Mouse (Mus musculus) erythroblast, adult 5-6 weeks (primary cell): ENCODE data around the gene Spns1. TPM values are rescaled to one million over a fixed set of nuclear protein-coding genes. Genes with fewer than 3 reads are reported as not detected.

Experiments used
- ATAC-seq: replicated peaks from 2 replicates; pipeline ENCODE4 v1.8.0; 2016; ENCODE audit warnings: moderate number of reproducible peaks, mild to moderate bottlenecking, moderate TSS enrichment, inconsistent platforms; ENCODE audit not compliant: poor library complexity, low FRiP score, severe bottlenecking
- total RNA-seq, 2 experiments: library from RNA; stranded (forward) in 1 of 2; stranded (reverse) in 1 of 2; fragments of 150-400 nt in 1 of 2; fragments of 200-764, 138-1000 nt in 1 of 2; gene quantifications; 2 replicates each; pipeline versions ENCODE4 v1.2.3 to v1.2.4; 2015 to 2017; ENCODE audit warnings: low replicate concordance in 2 of 2

Gene Spns1
- total RNA-seq, 2 experiments from 2014 or later = 1.5 to 1.7 TPM

DNA sequence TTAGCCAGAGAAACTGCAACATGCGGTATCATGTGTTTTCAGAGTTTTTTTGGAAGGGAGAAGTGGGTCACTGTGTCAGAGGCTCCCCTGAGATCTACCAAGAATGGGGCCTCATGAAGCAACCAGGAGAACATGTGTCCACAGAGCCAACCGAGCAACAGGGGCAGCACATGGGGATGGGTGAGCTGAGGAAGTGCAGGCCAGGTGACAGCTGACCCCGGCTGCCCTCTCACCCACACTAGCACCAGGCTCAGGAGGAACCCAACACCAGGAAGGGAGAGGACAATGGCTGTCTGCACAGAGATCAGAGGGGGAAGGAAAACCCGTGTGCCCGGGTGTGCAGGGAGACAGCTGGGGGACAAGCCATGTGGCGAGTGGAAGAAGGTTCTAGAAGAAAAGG, 2.7 kb downstream of the Spns1 start:
- ATAC-seq = no peak

- ATAC-seq = no peak
These were observed 4.2 kb downstream of the Spns1 start for GRCm38 (mm10) chr7:126373007-126373406.

DNA sequence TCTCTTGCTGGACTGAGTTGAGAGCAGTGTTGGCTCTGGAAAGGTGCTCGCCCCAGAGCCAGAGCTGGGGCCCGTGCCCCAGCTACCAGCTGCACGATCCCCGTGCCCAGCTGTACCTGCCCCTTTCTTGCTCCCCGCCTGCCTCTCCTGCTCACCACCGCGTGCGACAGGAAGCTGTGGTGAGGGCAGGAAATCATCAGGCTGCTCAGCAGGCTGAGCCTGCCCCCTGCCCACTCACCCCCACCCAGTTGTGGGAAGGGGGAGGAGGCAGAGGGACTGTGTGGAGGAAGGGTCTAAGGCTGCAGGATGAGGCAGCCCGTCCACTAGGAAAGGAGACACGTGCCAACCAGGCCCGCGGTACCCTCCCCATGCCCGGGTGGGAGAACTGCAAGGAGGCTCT, 7.9 kb downstream of the Spns1 start, which contains the start of gene Lat:
Lat (minus strand) TSS at position 178 of the 400 bp plus-strand sequence.
- ATAC-seq = no peak

DNA sequence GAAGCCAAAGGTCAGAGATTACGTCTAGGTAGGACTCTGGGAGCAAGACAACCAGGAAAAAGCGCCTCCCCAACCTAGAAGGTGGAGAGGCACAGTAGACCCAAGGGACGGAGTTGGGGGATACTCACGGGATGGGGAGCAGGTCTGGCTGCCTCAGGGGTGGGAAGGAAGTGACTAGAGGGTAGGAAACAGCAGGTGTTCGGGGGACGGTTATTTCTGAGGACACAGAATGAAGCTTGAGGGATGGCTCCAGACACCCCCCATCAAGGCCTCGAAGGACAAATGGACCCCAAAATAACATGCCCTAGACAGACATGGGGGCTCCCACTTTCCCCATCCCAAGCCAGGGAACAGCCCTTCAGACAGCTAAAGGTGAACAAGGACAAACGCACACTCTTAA, 8.9 kb downstream of the Spns1 start:
- no peak for ATAC-seq

- ATAC-seq = no peak
These were observed 9.6 kb downstream of the Spns1 start for GRCm38 (mm10) chr7:126367636-126368035.

- ATAC-seq = no peak
These were observed 14.2 kb downstream of the Spns1 start for GRCm38 (mm10) chr7:126363038-126363437.

- ATAC-seq = no peak
These were observed 18.2 kb downstream of the Spns1 start for GRCm38 (mm10) chr7:126359049-126359448.

DNA sequence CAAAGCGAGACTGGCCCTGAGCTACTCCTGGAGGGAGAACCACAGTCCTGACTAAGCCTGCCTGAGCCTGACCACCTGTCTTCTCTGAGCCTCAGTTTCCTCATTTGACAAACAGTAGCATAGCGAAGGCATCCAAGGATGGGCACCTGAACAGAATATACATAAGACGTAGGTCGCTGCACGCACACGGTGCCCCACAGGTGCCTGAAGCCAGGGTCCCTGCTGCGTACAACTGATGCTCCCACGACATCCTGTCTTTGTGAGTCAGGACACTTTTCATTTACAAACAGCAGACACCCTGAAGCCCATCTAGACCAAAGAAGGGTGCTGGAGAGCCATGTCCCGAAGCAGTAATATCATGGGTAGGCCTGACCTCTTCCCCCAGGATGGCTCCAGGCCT, 18.8 kb downstream of the Spns1 start:
- ATAC-seq = 0 out of 2 replicates have a peak, but pooled peaks have one; percentile 13

DNA sequence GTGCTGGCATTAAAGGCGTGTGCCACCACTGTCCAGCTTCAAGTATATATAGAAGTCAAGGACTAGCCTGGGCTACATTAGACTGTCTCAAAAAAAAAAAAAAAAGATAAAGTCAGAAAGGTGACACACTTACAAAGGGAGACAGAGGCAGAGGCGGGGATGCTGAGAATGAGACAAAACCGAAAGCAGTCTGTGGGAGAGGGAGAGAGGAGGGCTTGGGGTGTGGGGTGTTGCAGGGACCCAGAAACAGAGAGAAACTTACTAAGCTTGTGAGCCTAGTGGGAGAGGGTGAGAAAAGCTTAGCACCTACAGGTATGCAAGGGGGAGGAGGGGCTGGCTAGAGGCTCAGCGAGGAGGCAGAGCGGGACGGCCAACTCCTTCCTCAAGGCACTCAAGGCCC, 19.4 kb downstream of the Spns1 start:
- no peak for ATAC-seq

GRCm38 (mm10) chr7:126356793-126357591, 20.3 kb downstream of the Spns1 start:
- ATAC-seq = 0 out of 2 replicates have a peak, but pooled peaks have one; percentile 44

DNA sequence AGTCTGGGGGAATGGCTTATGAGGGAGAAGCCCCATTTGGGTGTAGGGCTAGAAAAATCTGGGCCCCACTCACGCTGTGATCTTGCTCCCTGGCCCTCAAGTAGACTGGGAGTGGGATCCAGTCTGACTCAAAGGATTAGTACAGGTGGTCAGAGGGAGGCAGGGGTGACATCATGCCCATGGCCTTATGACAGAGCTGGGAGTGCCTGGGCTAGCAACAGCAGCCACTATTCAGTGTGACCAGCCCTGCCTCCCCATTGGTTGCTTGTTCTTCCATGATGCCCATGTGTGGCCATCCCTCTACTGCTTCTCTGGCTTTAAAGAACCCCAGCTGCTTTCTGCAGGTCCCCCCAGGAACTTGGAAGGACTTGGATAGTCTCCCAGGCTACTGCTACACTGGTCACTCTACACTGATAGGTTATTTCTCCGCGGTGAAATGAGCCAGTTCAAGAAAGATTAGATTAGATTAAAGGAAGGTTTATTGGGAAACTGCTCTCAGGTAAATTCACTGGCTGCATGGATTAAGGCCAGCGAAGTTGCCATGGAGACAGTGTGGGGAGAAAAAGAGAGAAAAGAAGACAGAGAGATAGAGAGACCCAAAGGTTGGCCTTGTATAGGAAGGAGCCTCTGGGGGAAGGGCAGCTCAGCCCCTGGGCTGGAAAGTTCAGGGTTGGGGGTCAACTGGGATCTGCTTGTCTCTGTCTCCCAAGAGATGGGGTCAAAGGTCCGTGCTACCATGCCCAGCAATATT, 21.2 kb downstream of the Spns1 start:
- ATAC-seq = no peak

DNA sequence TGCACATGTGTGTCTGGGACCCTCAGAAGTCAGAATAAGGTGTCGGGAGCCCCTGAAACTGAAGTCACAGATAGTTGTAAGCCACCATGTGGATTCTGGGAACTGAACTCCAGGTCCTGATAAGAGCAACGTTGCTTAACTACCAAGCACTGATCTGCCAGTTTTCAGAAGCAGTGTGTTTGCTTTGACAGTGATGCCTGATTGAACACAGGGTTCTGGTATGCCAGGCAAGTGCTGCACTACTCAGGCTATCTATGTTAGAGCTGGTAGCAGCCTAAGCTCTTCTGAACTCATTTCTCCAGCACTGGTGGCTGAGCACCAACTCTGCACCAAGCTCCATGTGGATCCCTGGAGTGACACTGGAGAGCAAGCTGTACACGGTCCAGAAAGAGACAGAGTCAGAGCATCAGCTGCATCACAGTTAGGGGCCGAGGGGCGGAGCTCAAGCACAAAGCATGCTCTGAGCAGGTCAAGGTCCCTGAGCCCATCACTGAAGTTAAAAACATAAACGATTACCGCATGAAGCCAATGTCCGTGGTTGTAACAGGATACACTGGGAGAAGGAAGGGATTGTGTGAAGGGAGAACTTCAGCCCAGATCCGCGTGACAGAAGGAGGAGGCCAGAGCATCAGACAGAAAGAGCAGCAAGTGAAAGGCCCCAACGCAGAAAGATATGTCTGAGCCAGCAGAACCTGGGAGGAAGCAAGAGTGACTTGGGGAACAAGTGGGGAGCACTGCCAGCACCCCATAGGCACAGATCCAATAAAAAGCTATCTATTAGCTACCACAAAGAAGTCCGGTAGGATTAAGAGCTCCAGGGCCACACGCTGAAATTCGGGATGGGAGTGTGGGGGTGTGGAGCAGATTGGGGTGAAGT, 22.3 kb downstream of the Spns1 start:
- ATAC-seq = no peak

DNA sequence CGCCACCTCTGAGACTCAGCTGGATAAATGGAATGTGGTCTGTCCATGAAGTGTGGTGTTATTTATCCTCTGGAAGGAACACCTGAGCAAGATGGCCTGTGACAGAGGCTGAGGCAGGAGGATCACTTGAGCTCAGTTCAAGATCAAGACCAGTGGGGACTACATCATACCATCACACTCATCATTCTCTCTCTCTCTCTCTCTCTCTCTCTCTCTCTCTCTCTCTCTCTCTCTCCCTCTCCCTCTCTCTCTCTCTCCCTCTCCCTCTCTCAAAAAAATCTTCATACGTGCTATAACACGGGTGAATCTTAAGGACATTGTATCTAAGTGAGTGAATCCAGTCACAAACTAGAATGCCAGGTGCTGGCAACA, 23.3 kb downstream of the Spns1 start:
- no peak for ATAC-seq

- no peak for ATAC-seq
These were observed 23.8 kb downstream of the Spns1 start for GRCm38 (mm10) chr7:126353251-126353993.

DNA sequence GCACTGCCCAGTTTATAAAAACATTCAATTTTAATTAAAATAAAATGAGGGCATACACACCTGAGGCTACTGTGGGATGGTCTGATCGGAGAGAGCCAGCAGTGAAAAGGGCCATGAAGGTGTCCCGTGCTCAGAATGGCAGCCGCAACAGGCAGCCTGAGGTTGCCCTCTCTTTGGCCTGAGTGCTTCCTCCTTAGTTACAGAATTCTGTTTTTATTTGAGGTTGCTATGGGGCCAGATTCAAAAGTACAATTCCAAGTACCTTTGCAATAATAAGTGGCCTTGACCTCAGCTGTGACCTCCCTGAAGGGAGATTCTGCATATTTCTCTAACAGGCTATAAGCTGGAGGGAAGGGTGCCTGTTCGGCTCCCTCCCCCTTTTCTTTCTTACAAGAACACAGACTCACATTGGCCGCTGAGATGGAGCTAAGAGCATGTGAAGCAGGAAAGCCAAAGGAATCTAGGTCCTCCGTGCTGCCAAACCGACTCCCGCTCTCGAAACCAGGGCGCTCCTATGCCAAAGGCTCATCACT, 25.8 kb downstream of the Spns1 start:
- no peak for ATAC-seq

- no peak for ATAC-seq
These were observed 26.4 kb downstream of the Spns1 start for GRCm38 (mm10) chr7:126350748-126351418.

GRCm38 (mm10) chr7:126348293-126348692, 29.0 kb downstream of the Spns1 start:
- no peak for ATAC-seq

DNA sequence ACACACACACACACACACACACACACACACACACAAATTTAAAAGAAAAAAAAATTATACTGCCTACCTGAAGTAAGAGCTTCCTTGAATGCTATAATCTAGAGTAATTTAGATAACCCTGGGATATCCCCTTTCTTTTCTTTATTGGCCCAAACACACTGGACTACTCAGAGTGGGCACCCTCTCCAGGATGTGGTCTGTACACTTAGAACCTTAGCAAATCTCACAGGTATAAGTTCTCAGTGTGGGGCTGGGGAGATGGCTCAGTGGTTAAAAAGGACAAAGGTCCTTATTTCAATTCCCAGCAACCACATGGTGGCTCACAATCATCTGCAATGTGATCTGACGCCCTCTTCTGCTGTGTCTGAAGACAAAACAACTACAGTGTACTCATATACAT, 30.2 kb downstream of the Spns1 start:
- ATAC-seq = no peak

- ATAC-seq = no peak
These were observed 31.3 kb downstream of the Spns1 start for GRCm38 (mm10) chr7:126345969-126346368.
